Mouse (Mus musculus): ENCODE results near the gene Tex261.

- TF ChIP-seq CTCF (IDR thresholded peaks at IDR 0.05) (no peak), EP300 (IDR thresholded peaks at IDR 0.05) (no peak)
Measured at GRCm38 (mm10) chr6:83743212-83743611, 32.4 kb downstream of the Tex261 start.

Measured in lung, postnatal 0 days (tissue).